Mouse (Mus musculus): ENCODE results near the gene Tbck.

Tbck gene

GRCm38 (mm10) chr3:132868838-132869237, 184.9 kb downstream of the Tbck start:
- no peak for DNase-seq (ENCODE audit: extremely low spot score, low spot score)

- DNase-seq (ENCODE audit: extremely low spot score, low spot score), result no peak
Observed at GRCm38 (mm10) chr3:132870079-132870478, 186.1 kb downstream of the Tbck start.

GRCm38 (mm10) chr3:132871318-132871904, 187.5 kb downstream of the Tbck start:
- no peak for DNase-seq (ENCODE audit: extremely low spot score, low spot score)

- DNase-seq (ENCODE audit: extremely low spot score, low spot score), result no peak
Observed at GRCm38 (mm10) chr3:132873251-132873650, 189.3 kb downstream of the Tbck start.

GRCm38 (mm10) chr3:132876011-132876708, 192.2 kb downstream of the Tbck start:
- DNase-seq (ENCODE audit: extremely low spot score, low spot score), result no peak

- no peak for DNase-seq (ENCODE audit: extremely low spot score, low spot score)
Observed at GRCm38 (mm10) chr3:132876933-132877676, 193.2 kb downstream of the Tbck start.

GRCm38 (mm10) chr3:132880361-132880760, 196.4 kb downstream of the Tbck start:
- no peak for DNase-seq (ENCODE audit: extremely low spot score, low spot score)

- DNase-seq (ENCODE audit: extremely low spot score, low spot score), result no peak
Observed at GRCm38 (mm10) chr3:132880826-132881225, 196.9 kb downstream of the Tbck start.

GRCm38 (mm10) chr3:132883256-132883655, 199.3 kb downstream of the Tbck start:
- DNase-seq (ENCODE audit: extremely low spot score, low spot score), result no peak

GRCm38 (mm10) chr3:132884459-132884858, 200.5 kb downstream of the Tbck start:
- no peak for DNase-seq (ENCODE audit: extremely low spot score, low spot score)

GRCm38 (mm10) chr3:132886419-132887050, 202.6 kb downstream of the Tbck start:
- no peak for DNase-seq (ENCODE audit: extremely low spot score, low spot score)

- no peak for DNase-seq (ENCODE audit: extremely low spot score, low spot score)
Observed at GRCm38 (mm10) chr3:132887074-132887848, 203.3 kb downstream of the Tbck start.

All from neural tube, embryonic 10.5 days (tissue).